Mouse (Mus musculus): Measurements from ENCODE around the gene P3h3. TPM values are rescaled to one million over a fixed set of nuclear protein-coding genes. Genes with fewer than 3 reads are reported as not detected.

P3h3 gene
- polyA plus RNA-seq, 1 experiment, result 76.7 TPM

- no peak for TF ChIP-seq CTCF (IDR thresholded peaks at IDR 0.05; ENCODE audit: borderline replicate concordance, insufficient read depth, low read length)
- TF ChIP-seq POLR2A (IDR thresholded peaks at IDR 0.05; ENCODE audit: low read depth, low read length), result no peak
- Histone ChIP-seq H3K27ac (ENCODE audit: insufficient read depth, low read length) (no peak overlapping the region), H3K4me3 (ENCODE audit: insufficient read depth, low read length) (no peak overlapping the region), H3K4me1 (ENCODE audit: control insufficient read depth, insufficient read depth, low read length) (no peaks in the 10 kb centered on the region)
These were observed 40.0 kb downstream of the P3h3 start for GRCm38 (mm10) chr6:124817563-124817962.

- Histone ChIP-seq H3K4me1 (ENCODE audit: control insufficient read depth, insufficient read depth, low read length) (no peaks in the 10 kb centered on the region), H3K27ac (ENCODE audit: insufficient read depth, low read length) (no peak overlapping the region), H3K4me3 (ENCODE audit: insufficient read depth, low read length) (no peak overlapping the region)
- TF ChIP-seq CTCF (IDR thresholded peaks at IDR 0.05; ENCODE audit: borderline replicate concordance, insufficient read depth, low read length) (no peak), POLR2A (IDR thresholded peaks at IDR 0.05; ENCODE audit: low read depth, low read length) (no peak)
These were observed 40.4 kb downstream of the P3h3 start for GRCm38 (mm10) chr6:124817125-124817524.

- Histone ChIP-seq H3K4me1 (ENCODE audit: control insufficient read depth, insufficient read depth, low read length) (no peaks in the 10 kb centered on the region), H3K4me3 (ENCODE audit: insufficient read depth, low read length) (no peak overlapping the region), H3K27ac (ENCODE audit: insufficient read depth, low read length) (no peak overlapping the region)
- TF ChIP-seq CTCF (IDR thresholded peaks at IDR 0.05; ENCODE audit: borderline replicate concordance, insufficient read depth, low read length) (no peak), POLR2A (IDR thresholded peaks at IDR 0.05; ENCODE audit: low read depth, low read length) (no peak)
These were observed 40.9 kb downstream of the P3h3 start for GRCm38 (mm10) chr6:124816611-124817010.

GRCm38 (mm10) chr6:124814858-124815774 lies 42.4 kb downstream of the P3h3 start:
- TF ChIP-seq CTCF (IDR thresholded peaks at IDR 0.05; ENCODE audit: borderline replicate concordance, insufficient read depth, low read length) (no peak), POLR2A (IDR thresholded peaks at IDR 0.05; ENCODE audit: low read depth, low read length) (no peak)
- H3K4me1 ChIP-seq (ENCODE audit: control insufficient read depth, insufficient read depth, low read length), result no peaks in the 10 kb centered on the region
- no peak overlapping the region for H3K27ac ChIP-seq (ENCODE audit: insufficient read depth, low read length)
- no peak overlapping the region for H3K4me3 ChIP-seq (ENCODE audit: insufficient read depth, low read length)

- no peak for TF ChIP-seq POLR2A (IDR thresholded peaks at IDR 0.05; ENCODE audit: low read depth, low read length)
- TF ChIP-seq CTCF (IDR thresholded peaks at IDR 0.05; ENCODE audit: borderline replicate concordance, insufficient read depth, low read length), result no peak
- H3K4me3 ChIP-seq (ENCODE audit: insufficient read depth, low read length), result no peak overlapping the region
These were observed 43.1 kb downstream of the P3h3 start for GRCm38 (mm10) chr6:124814448-124814847.

GRCm38 (mm10) chr6:124813933-124814332 lies 43.6 kb downstream of the P3h3 start, which contains the start of gene Tpi1:
Tpi1 (minus strand) TSS chr6:124814296.
- Histone ChIP-seq H3K27ac (ENCODE audit: insufficient read depth, low read length) (peak within 1 kb of the TSS; percentile 58), H3K4me1 (ENCODE audit: control insufficient read depth, insufficient read depth, low read length) (no peaks in the 10 kb centered on the region), H3K4me3 (ENCODE audit: insufficient read depth, low read length) (peak within 1 kb of the TSS; percentile 70)
- TF ChIP-seq CTCF (IDR thresholded peaks at IDR 0.05; ENCODE audit: borderline replicate concordance, insufficient read depth, low read length) (no peak), POLR2A (IDR thresholded peaks at IDR 0.05; ENCODE audit: low read depth, low read length) (peak; percentile 100)

More at GRCm38 (mm10) chr6:124814448-124814847, 43.1 kb downstream of the P3h3 start:
- Histone ChIP-seq H3K27ac (ENCODE audit: insufficient read depth, low read length) (no peak overlapping the region), H3K4me1 (ENCODE audit: control insufficient read depth, insufficient read depth, low read length) (no peaks in the 10 kb centered on the region)

- Histone ChIP-seq H3K27ac (ENCODE audit: insufficient read depth, low read length) (peak overlapping the region; percentile 58), H3K4me3 (ENCODE audit: insufficient read depth, low read length) (peak overlapping the region; percentile 70), H3K4me1 (ENCODE audit: control insufficient read depth, insufficient read depth, low read length) (no peaks in the 10 kb centered on the region)
- no peak for TF ChIP-seq CTCF (IDR thresholded peaks at IDR 0.05; ENCODE audit: borderline replicate concordance, insufficient read depth, low read length)
- peak; percentile 52 for TF ChIP-seq POLR2A (IDR thresholded peaks at IDR 0.05; ENCODE audit: low read depth, low read length)
These were observed 44.1 kb downstream of the P3h3 start for GRCm38 (mm10) chr6:124813496-124813895.

GRCm38 (mm10) chr6:124812848-124813247 lies 44.7 kb downstream of the P3h3 start:
- Histone ChIP-seq H3K4me1 (ENCODE audit: control insufficient read depth, insufficient read depth, low read length) (peaks cover 3% of the 10 kb centered on the region; the same call in 1 of the 2 replicates), H3K4me3 (ENCODE audit: insufficient read depth, low read length) (peak overlapping the region; percentile 70), H3K27ac (ENCODE audit: insufficient read depth, low read length) (peak overlapping the region; percentile 58)
- TF ChIP-seq POLR2A (IDR thresholded peaks at IDR 0.05; ENCODE audit: low read depth, low read length) (no peak), CTCF (IDR thresholded peaks at IDR 0.05; ENCODE audit: borderline replicate concordance, insufficient read depth, low read length) (no peak)

- peak overlapping the region; percentile 70 for H3K4me3 ChIP-seq (ENCODE audit: insufficient read depth, low read length)
- peaks cover 8% of the 10 kb centered on the region for H3K4me1 ChIP-seq (ENCODE audit: control insufficient read depth, insufficient read depth, low read length)
- H3K27ac ChIP-seq (ENCODE audit: insufficient read depth, low read length), result no peak overlapping the region
- TF ChIP-seq POLR2A (IDR thresholded peaks at IDR 0.05; ENCODE audit: low read depth, low read length) (no peak), CTCF (IDR thresholded peaks at IDR 0.05; ENCODE audit: borderline replicate concordance, insufficient read depth, low read length) (no peak)
These were observed 45.6 kb downstream of the P3h3 start for GRCm38 (mm10) chr6:124811701-124812560.

Measured in embryonic fibroblast, embryonic 13.5 days (primary cell).